In the genomic region with DNA sequence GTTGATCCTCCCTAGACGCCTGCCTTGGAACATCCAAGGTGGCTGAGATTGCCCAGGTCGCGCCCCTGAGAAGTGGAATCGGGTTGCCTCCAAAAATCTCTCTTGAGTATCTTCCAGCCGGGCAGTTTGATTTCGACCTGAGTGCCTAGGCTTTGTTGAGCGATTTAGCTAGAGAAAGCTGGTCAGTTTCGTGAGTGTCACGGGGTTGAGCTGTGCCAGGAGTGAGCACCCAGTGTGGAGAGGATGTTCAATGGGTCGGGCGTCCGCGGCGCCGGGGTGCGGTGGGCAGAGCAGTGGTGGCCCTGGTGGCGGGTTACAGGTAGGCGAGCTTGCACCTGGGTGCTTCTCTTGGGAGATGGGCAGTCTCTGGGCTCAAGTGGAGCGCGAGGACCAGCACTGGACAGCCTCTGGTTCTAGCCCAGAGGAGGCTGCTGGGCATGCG, we compare ENCODE assay signal across 9 mouse cellular contexts. TPM values are rescaled to one million over a fixed set of nuclear protein-coding genes. Genes with fewer than 3 reads are reported as not detected.
DNase-seq lines count a peak whose midpoint lies in the region; ATAC-seq lines count a peak whose summit lies in the region.
"Had no signal": no experiment of that assay in that cellular context is flagged by ENCODE, and none has a peak within 500 bp of the region (broad histone marks: within the 10 kb centered on the region; RNA-seq: fewer than 3 reads in every experiment).

No protein-coding gene starts in this region.

- H3K27ac ChIP-seq in embryonic facial prominence, embryonic 13.5 days: peak overlapping the region; percentile 96; the same call in 1 of the 2 replicates
- peak overlapping the region; percentile 100 for H3K27ac ChIP-seq in hindbrain, embryonic 13.5 days
- H3K27ac ChIP-seq in liver, embryonic 12.5 days: no peak overlapping the region
- peak overlapping the region; percentile 99 for H3K27ac ChIP-seq in neural tube, embryonic 15.5 days (replicated peaks)

- H3K9me3 ChIP-seq in embryonic facial prominence, embryonic 13.5 days: no peaks in the 10 kb centered on the region
- no peaks in the 10 kb centered on the region for H3K9me3 ChIP-seq in hindbrain, embryonic 13.5 days
- no peaks in the 10 kb centered on the region for H3K9me3 ChIP-seq in liver, embryonic 12.5 days (replicated peaks)
- H3K9me3 ChIP-seq in neural tube, embryonic 15.5 days (replicated peaks): no peaks in the 10 kb centered on the region

- no peaks in the 10 kb centered on the region for H3K27me3 ChIP-seq in embryonic facial prominence, embryonic 13.5 days
- H3K27me3 ChIP-seq in hindbrain, embryonic 13.5 days: no peaks in the 10 kb centered on the region
- peaks cover 63% of the 10 kb centered on the region for H3K27me3 ChIP-seq in liver, embryonic 12.5 days (replicated peaks)
- no peaks in the 10 kb centered on the region for H3K27me3 ChIP-seq in neural tube, embryonic 15.5 days (replicated peaks)

- peak overlapping the region; percentile 94 for H3K4me2 ChIP-seq in embryonic facial prominence, embryonic 13.5 days
- H3K4me2 ChIP-seq in hindbrain, embryonic 13.5 days: peak overlapping the region; percentile 81
- H3K4me2 ChIP-seq in liver, embryonic 12.5 days: peak overlapping the region; percentile 73
- peak overlapping the region; percentile 58 for H3K4me2 ChIP-seq in neural tube, embryonic 15.5 days

- peaks cover 24% of the 10 kb centered on the region for H3K4me1 ChIP-seq in embryonic facial prominence, embryonic 13.5 days
- peaks cover 25% of the 10 kb centered on the region for H3K4me1 ChIP-seq in hindbrain, embryonic 13.5 days (replicated peaks)
- H3K4me1 ChIP-seq in liver, embryonic 12.5 days: no peaks in the 10 kb centered on the region
- peaks cover 16% of the 10 kb centered on the region for H3K4me1 ChIP-seq in neural tube, embryonic 15.5 days

- ATAC-seq in embryonic facial prominence, embryonic 13.5 days (ENCODE audit: insufficient number of reproducible peaks, insufficient read depth, low FRiP score, low TSS enrichment, low read depth): no peak
- no peak for ATAC-seq in hindbrain, embryonic 13.5 days (ENCODE audit: low FRiP score)
- ATAC-seq in liver, embryonic 12.5 days: no peak
- peak; percentile 23; the same call in 1 of the 2 replicates for ATAC-seq in neural tube, embryonic 15.5 days (ENCODE audit: low FRiP score)

- peak; percentile 6 for DNase-seq in gastrocnemius, postnatal 10 days
- DNase-seq in gastrocnemius, adult 18-20 months (ENCODE audit: low spot score): no peak
- DNase-seq in ES-CJ7 (ENCODE audit: low read depth, low spot score): peak; percentile 9
- DNase-seq in c-Kit-positive CD71-positive TER-119-positive erythroid progenitor cells, embryonic 14.5 days (ENCODE audit: low spot score): no peak

- no peaks in the 10 kb centered on the region for H3K36me3 ChIP-seq in embryonic facial prominence, embryonic 13.5 days
- no peaks in the 10 kb centered on the region for H3K36me3 ChIP-seq in hindbrain, embryonic 13.5 days
- H3K36me3 ChIP-seq in liver, embryonic 12.5 days: no peaks in the 10 kb centered on the region
- H3K36me3 ChIP-seq in neural tube, embryonic 15.5 days: no peaks in the 10 kb centered on the region

- 1% methylated on average over 21 of the region's 21 CpGs for WGBS in embryonic facial prominence, embryonic 13.5 days
- 0% methylated on average over 21 of the region's 21 CpGs for WGBS in hindbrain, embryonic 13.5 days
- 8% methylated on average over 21 of the region's 21 CpGs for WGBS in liver, embryonic 12.5 days (ENCODE audit: insufficient replicate concordance)
- WGBS in neural tube, embryonic 15.5 days: under 1% methylated on average over 21 of the region's 21 CpGs

- H3K9ac ChIP-seq in embryonic facial prominence, embryonic 13.5 days: peak overlapping the region; percentile 87
- peak overlapping the region; percentile 96 for H3K9ac ChIP-seq in hindbrain, embryonic 13.5 days
- H3K9ac ChIP-seq in liver, embryonic 12.5 days: no peak overlapping the region
- peak overlapping the region; percentile 93 for H3K9ac ChIP-seq in neural tube, embryonic 15.5 days (replicated peaks)

- H3K4me3 ChIP-seq in embryonic facial prominence, embryonic 13.5 days: peak overlapping the region; percentile 75
- H3K4me3 ChIP-seq in hindbrain, embryonic 13.5 days: peak overlapping the region; percentile 91
- H3K4me3 ChIP-seq in liver, embryonic 12.5 days: peak overlapping the region; percentile 58
- H3K4me3 ChIP-seq in neural tube, embryonic 15.5 days (replicated peaks): peak overlapping the region; percentile 77

RNA-seq across cellular contexts. Expression of a gene that starts 1.9 kb away (rescaled TPM):
- 1 to 10 TPM; 7.3 to 9.7 TPM for total RNA-seq in gastrocnemius, postnatal 10 days (2021)
- total RNA-seq in gastrocnemius, adult 18-20 months (2021): under 1 TPM; 0.57 to 0.59 TPM
- 38.2 and 46.0 TPM in 2 replicates for polyA plus RNA-seq in embryonic facial prominence, embryonic 13.5 days (2015; fragmentation: Nextera tagmentation; extraction: Ambion mirVana)
- polyA plus RNA-seq in hindbrain, embryonic 13.5 days (2015; fragmentation: Nextera tagmentation; extraction: Ambion mirVana): 64.6 and 65.5 TPM in 2 replicates
- 4.1 and 4.5 TPM in 2 replicates for polyA plus RNA-seq in liver, embryonic 12.5 days (2016; fragmentation: Nextera tagmentation; extraction: Ambion mirVana)
- 55.8 and 65.4 TPM in 2 replicates for polyA plus RNA-seq in neural tube, embryonic 15.5 days (2015; fragmentation: Nextera tagmentation; extraction: Ambion mirVana)
- total RNA-seq: MEL had no signal

Comparison
In these comparisons a context has a peak if more than half of its experiments do, and no peak if none do; other contexts are left out.
1. DNase-seq: peak in gastrocnemius, postnatal 10 days (single experiment) and ES-CJ7 (single experiment); none in gastrocnemius, adult 18-20 months (single experiment) and c-Kit-positive CD71-positive TER-119-positive erythroid progenitor cells, embryonic 14.5 days (single experiment).
2. Peak in every context shown above with its lines, with median percentiles within 50 percentile points of each other: H3K4me2 ChIP-seq and H3K4me3 ChIP-seq.